Mouse (Mus musculus) lung, embryonic 16.5 days (tissue): ENCODE results near the gene Rapgef4. TPM values are rescaled to one million over a fixed set of nuclear protein-coding genes. Genes with fewer than 3 reads are reported as not detected.

Source experiments
- ATAC-seq: fragments of 200-750 bp; cut with Nextera tagmentation; 2 replicates; pipeline ENCODE4 v1.8.0; 2017; ENCODE audit warnings: low read depth, mild to moderate bottlenecking, moderate library complexity
- H3K27ac ChIP-seq: fragments of 300-500 bp; sonication (generic); 2 replicates; pipeline ENCODE4 v1.5.1; 2014; ENCODE audit warnings: mild to moderate bottlenecking, control low read depth, low read length
- H3K27me3 ChIP-seq: fragments of 300-500 bp; sonication (generic); 2 replicates; pipeline ENCODE4 v1.6.1; 2014; ENCODE audit warnings: low read depth, low read length, mixed read lengths; ENCODE audit not compliant: control insufficient read depth, insufficient read depth
- H3K36me3 ChIP-seq: fragments of 300-500 bp; sonication (generic); 2 replicates; pipeline ENCODE4 v1.6.1; 2014; ENCODE audit warnings: low read length; ENCODE audit not compliant: control insufficient read depth, insufficient read depth
- H3K4me1 ChIP-seq: fragments of 300-500 bp; sonication (generic); replicated peaks from 2 replicates; pipeline ENCODE4 v1.6.1; 2014; ENCODE audit warnings: low read length, mixed read lengths; ENCODE audit not compliant: control insufficient read depth, insufficient read depth
- H3K4me2 ChIP-seq: fragments of 300-500 bp; sonication (generic); 2 replicates; pipeline ENCODE4 v1.6.1; 2014; ENCODE audit warnings: low read depth, low read length, control low read depth
- H3K4me3 ChIP-seq: fragments of 300-500 bp; sonication (generic); 2 replicates; pipeline ENCODE4 v1.5.1; 2014; ENCODE audit warnings: mild to moderate bottlenecking, low read length, control low read depth
- H3K9ac ChIP-seq: fragments of 300-500 bp; sonication (generic); 2 replicates; pipeline ENCODE4 v1.6.1; 2014; ENCODE audit warnings: low read length, control low read depth
- H3K9me3 ChIP-seq: fragments of 300-500 bp; sonication (generic); 2 replicates; pipeline ENCODE4 v1.6.1; 2016; ENCODE audit warnings: low read length; ENCODE audit not compliant: control insufficient read depth
- WGBS: fragments of 180-500 bp; shearing (Covaris S2); extraction: QIAGEN DNeasy Blood & Tissue Kit; methylation state at CpG from one replicate; pipeline ENCODE4 v1.1.7; 2014; 5-methylcytosine and 5-hydroxymethylcytosine counted together
- polyA plus RNA-seq: library from polyadenylated mRNA; unstranded; fragments of >200 nt; fragmentation: Nextera tagmentation; extraction: Ambion mirVana; gene quantifications from 2 replicates; pipeline ENCODE4 v1.2.1, GENCODE M21; 2015

Gene Rapgef4
- polyA plus RNA-seq, 1 experiment from 2014 or later: 3.7 TPM

DNA sequence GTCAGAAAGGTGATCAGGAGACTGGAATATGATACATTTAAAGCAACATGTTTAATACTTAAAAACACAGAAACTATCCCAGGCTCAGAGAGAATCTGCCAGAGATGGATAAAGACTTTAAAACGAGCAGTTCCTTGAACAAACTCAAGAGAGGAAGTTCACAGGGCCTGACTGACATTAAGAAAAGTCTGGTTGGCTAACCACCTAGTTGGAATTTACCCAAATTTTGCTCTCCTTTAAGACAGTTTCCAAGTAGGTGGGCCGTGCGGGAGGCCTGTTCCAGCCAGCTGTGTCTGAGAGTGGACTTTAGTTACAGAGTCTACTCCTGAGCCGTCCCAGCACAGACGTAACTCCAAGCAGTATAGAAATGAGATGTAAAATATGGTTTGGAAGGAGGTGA is 129.4 kb downstream of the Rapgef4 start:
- Histone ChIP-seq H3K4me2 (no peak overlapping the region), H3K4me3 (no peak overlapping the region), H3K4me1 (peaks cover 20% of the 10 kb centered on the region), H3K27ac (no peak overlapping the region), H3K27me3 (no peaks in the 10 kb centered on the region), H3K36me3 (no peaks in the 10 kb centered on the region), H3K9me3 (no peaks in the 10 kb centered on the region), H3K9ac (no peak overlapping the region)
- no peak for ATAC-seq
- WGBS: 75% methylated on average over 5 of the region's 5 CpGs

DNA sequence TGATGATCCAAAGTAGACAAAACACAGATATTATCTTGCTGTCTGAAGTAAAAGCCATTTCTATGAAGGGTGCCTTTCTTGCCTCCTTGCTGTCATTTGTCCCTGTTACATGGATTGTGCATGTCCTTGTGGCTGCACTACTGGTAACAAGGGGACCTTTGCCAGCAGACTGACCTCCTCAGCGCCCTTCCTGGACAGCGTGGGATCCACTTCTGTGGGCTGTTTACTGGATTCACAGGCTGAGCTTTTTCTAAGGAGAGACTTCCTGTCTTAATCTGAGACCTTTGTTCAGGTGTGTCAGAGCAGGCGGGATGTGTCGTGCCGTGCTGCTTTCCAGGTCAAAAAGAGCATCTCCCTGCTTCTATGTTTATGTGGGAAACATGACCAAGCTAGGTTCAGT is 132.7 kb downstream of the Rapgef4 start:
- Histone ChIP-seq H3K36me3 (no peaks in the 10 kb centered on the region), H3K27ac (peak overlapping the region; percentile 79), H3K27me3 (no peaks in the 10 kb centered on the region), H3K9ac (no peak overlapping the region), H3K4me1 (peaks cover 31% of the 10 kb centered on the region), H3K4me3 (no peak overlapping the region), H3K9me3 (no peaks in the 10 kb centered on the region), H3K4me2 (peak overlapping the region; percentile 8)
- WGBS: 51% methylated on average over 5 of the region's 5 CpGs
- peak; percentile 29; the same call in 1 of the 2 replicates for ATAC-seq

DNA sequence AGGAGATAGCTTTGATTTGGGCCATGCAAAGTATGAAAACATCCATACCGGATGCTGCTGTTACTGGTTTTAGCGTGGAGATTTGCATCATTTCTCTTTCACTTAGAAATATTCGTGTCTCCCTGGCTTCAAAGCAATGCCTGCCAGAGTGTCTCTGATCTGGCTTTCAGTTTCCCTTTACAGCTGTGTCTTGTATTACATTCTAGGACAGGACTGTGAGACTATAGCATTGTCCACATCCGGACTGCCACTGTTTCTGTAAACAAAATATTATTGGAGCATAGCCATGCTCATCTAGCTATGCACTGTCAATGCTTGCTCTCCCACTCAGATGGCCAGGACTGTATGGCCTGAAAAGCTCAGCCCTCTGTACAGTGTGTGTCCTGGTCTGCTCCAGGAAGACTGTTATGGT is 133.1 kb downstream of the Rapgef4 start:
- H3K9ac ChIP-seq: no peak overlapping the region
- H3K36me3 ChIP-seq: no peaks in the 10 kb centered on the region
- H3K4me3 ChIP-seq: no peak overlapping the region
- H3K27me3 ChIP-seq: no peaks in the 10 kb centered on the region
- peak overlapping the region; percentile 8 for H3K4me2 ChIP-seq
- H3K27ac ChIP-seq: peak overlapping the region; percentile 79
- peak; percentile 93 for ATAC-seq
- WGBS: 35% methylated on average over 4 of the region's 4 CpGs
- H3K4me1 ChIP-seq: peaks cover 31% of the 10 kb centered on the region
- H3K9me3 ChIP-seq: no peaks in the 10 kb centered on the region

DNA sequence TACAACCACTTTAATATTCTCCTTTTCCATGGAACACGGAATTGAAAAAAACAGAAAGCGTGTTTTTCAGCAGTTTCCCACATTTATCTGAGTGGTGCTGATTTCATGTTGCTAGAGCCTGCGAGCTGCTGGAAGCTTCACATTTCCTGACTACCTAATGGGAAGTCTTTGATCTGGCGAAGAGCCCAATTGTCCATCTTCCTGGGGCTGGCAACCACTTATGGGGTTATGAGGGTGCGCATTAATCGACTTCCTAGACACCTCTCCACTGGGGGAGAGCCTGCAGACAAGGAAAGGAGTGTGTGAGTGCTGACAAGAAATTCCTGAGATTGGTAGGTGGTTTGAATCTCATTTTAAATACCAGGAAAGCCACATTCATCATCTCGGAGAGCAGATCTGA is 135.1 kb downstream of the Rapgef4 start:
- no peaks in the 10 kb centered on the region for H3K36me3 ChIP-seq
- no peak overlapping the region for H3K9ac ChIP-seq
- 0 out of 2 replicates have a peak overlapping the region, but pooled peaks have one; percentile 7 for H3K4me2 ChIP-seq
- no peaks in the 10 kb centered on the region for H3K27me3 ChIP-seq
- H3K4me3 ChIP-seq: no peak overlapping the region
- H3K4me1 ChIP-seq: peaks cover 34% of the 10 kb centered on the region
- WGBS: 37% methylated on average over 7 of the region's 7 CpGs
- no peaks in the 10 kb centered on the region for H3K9me3 ChIP-seq
- ATAC-seq: no peak
- no peak overlapping the region for H3K27ac ChIP-seq

DNA sequence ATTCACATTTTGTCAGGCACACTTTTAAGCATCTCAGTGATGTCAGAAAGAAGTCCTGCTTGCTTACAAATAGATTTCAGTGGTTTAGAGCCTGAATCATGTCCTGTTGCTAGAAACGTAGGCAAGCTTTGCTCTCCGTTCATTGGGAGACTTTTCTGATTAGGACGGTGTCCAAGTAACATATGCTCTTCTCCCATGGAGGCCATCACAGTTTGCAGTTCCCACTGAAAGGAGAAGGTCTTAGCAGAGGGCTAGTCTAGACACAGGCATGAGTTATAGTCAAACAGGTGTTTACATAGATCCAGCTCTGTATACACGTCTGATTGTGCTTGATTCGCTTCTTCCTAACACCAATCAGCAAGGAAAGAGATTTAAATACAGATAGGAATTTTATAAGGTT is 135.7 kb downstream of the Rapgef4 start:
- Histone ChIP-seq H3K9me3 (no peaks in the 10 kb centered on the region), H3K4me2 (no peak overlapping the region), H3K27me3 (no peaks in the 10 kb centered on the region), H3K4me3 (no peak overlapping the region), H3K27ac (no peak overlapping the region), H3K9ac (no peak overlapping the region), H3K4me1 (peaks cover 34% of the 10 kb centered on the region), H3K36me3 (no peaks in the 10 kb centered on the region)
- no peak for ATAC-seq
- WGBS: 51% methylated on average over 5 of the region's 5 CpGs

DNA sequence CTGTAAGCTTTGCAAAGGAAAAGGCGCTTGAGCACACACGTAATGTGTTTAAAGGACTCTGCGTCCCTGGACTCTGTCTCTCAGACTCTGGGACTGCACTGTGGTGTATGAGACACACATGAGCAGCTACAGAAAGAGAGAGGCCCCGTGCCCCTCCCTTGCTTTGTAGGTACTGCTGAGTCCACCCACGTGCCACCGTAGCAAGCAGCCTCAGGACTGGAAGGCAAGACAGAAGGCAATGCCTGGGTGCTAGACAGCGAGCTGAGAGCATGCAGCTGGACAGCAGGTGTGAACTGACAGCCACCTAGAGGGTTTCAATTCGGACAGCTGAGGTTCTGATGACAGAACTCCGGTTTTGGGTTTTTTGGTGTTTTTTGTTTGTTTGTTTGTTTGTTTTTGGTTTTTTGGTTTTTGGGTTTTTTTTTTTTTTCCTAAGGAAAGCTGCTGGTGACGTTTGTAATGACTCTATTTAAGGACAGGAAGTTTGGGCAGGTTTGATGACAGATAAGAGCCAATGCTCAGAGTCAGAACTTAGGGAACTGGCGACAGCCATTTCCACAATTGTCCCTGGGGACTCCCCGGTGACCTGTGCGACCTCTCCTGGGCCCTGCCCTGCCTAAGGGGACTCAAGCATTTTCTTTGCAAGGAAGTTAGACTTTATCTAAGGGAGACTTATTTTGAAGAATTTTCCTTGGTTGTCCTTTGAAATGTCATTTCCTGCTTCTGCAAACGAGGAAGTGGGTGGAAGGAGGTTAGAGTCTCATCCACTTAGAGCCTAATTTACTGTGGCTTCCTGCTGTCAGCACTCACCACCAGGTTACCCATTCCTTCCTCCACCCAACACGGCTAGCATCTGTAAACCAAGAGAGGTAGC is 136.3 kb downstream of the Rapgef4 start:
- Histone ChIP-seq H3K36me3 (no peaks in the 10 kb centered on the region), H3K4me1 (peaks cover 34% of the 10 kb centered on the region), H3K27me3 (no peaks in the 10 kb centered on the region), H3K9ac (no peak overlapping the region), H3K9me3 (no peaks in the 10 kb centered on the region), H3K27ac (no peak overlapping the region), H3K4me3 (no peak overlapping the region), H3K4me2 (no peak overlapping the region)
- 42% methylated on average over 15 of the region's 15 CpGs for WGBS
- no peak for ATAC-seq

DNA sequence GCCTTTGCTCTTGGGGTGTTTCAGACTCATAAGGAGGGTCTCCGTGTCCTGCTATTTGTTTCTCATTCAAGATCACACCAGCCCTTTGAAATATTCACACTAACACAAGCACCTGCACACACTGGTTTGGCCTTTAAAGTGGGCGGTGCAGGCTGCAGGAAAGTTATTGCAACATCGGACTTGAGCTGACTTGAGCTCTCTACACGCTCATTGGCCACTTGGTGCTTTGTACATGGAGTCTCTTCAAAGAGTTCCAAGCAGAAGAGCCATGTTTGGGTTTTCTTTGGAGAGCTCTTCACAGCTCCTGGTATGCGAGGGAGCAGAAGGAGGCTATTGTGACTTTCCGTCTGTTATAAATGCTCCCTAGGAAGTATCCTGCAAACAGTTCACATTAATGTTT is 139.2 kb downstream of the Rapgef4 start:
- Histone ChIP-seq H3K9ac (no peak overlapping the region), H3K27me3 (no peaks in the 10 kb centered on the region), H3K9me3 (no peaks in the 10 kb centered on the region), H3K4me3 (no peak overlapping the region), H3K4me2 (no peak overlapping the region), H3K36me3 (no peaks in the 10 kb centered on the region), H3K4me1 (peaks cover 22% of the 10 kb centered on the region), H3K27ac (peak overlapping the region; percentile 87)
- WGBS: 54% methylated on average over 6 of the region's 6 CpGs
- peak; percentile 84 for ATAC-seq

DNA sequence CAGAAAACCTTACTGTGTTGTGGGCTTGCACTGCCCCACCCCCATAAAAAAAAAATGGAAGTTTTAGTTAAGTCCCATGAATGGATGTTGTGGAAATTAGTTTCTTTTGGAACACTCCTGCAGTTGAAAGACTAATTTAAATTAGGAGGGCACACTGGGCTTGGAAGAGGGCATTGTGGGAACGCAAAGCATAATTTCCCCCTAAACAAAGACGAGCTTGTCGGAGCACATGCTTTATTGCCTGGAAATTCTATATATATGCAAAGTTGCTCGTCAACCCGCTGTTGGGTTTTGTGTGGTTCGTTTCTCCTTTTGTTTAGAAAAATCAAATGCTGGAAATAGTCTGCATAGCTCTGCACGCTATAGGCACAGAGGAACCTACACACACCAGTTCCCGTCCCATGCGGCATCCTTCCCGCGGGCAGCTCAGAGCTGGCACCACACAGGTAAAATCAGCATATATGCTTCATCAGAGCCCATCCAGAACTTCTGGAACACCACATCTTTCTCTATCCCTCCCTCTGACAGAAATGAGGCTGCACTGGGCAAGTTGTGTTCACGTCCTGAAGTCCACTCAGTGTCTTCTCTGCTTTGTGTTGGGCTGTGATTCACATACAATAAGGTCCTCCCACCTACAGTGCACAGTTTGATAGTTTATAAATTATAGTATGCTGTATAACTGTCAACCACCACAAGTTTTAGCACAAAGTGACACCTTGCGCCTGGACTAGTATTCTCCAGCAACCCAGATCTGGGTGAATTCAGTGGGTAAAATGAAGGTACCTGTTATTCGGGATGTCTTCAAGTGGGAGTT is 141.6 kb downstream of the Rapgef4 start:
- Histone ChIP-seq H3K9me3 (no peaks in the 10 kb centered on the region), H3K4me3 (no peak overlapping the region), H3K27ac (no peak overlapping the region), H3K4me2 (no peak overlapping the region), H3K27me3 (no peaks in the 10 kb centered on the region), H3K9ac (no peak overlapping the region), H3K4me1 (peaks cover 8% of the 10 kb centered on the region), H3K36me3 (no peaks in the 10 kb centered on the region)
- 87% methylated on average over 14 of the region's 14 CpGs for WGBS
- no peak for ATAC-seq

DNA sequence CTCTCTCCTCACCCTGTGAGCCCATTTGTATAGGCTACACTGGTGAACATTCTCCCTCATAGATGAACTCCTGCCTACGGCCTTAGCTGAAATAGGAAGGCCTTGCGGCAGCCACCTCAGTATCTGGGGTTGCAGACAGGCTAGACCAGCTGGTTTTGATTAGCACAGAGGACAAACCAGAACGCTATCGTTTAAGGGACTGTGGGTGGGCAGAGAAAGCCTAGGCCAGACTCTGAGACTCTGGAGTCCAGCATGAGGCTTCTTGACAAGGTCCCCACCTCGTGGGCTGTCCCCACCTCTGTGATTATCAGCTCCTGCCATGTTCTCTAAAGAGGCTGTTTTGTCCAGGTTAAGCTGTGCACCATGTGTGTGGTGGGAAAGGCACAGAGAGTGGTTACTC is 142.8 kb downstream of the Rapgef4 start:
- 58% methylated on average over 5 of the region's 5 CpGs for WGBS

More for the DNA sequence above, 142.8 kb downstream of the Rapgef4 start:
- Histone ChIP-seq H3K4me2 (no peak overlapping the region), H3K4me1 (0 out of 2 replicates have a peak, but pooled peaks cover 4% of the 10 kb centered on the region), H3K4me3 (no peak overlapping the region), H3K27me3 (no peaks in the 10 kb centered on the region), H3K9ac (no peak overlapping the region), H3K36me3 (no peaks in the 10 kb centered on the region), H3K27ac (no peak overlapping the region), H3K9me3 (no peaks in the 10 kb centered on the region)
- no peak for ATAC-seq
